Mouse (Mus musculus) bone marrow macrophage, adult 2 months (primary cell): ENCODE data around the gene Mgme1.

ENCODE experiments used
- CTCF ChIP-seq: IDR thresholded peaks from 2 replicates; pipeline ENCODE4 v1.5.1; 2012; ENCODE audit warnings: low read depth, mild to moderate bottlenecking, low read length, moderate library complexity
- POLR2A ChIP-seq: IDR thresholded peaks from 2 replicates; pipeline ENCODE4 v1.6.1; 2012; ENCODE audit warnings: mild to moderate bottlenecking, low read depth, low read length, borderline replicate concordance

GRCm38 (mm10) chr2:144224351-144224750 lies 46.1 kb upstream of the Mgme1 start:
- TF ChIP-seq CTCF (no peak), POLR2A (no peak)
